Mouse (Mus musculus): ENCODE data around the gene Lrrc73. TPM values are rescaled to one million over a fixed set of nuclear protein-coding genes. Genes with fewer than 3 reads are reported as not detected.
A peak's percentile ranks its signal among the peaks of the same experiment; 100 is the strongest.

Gene Lrrc73
- polyA plus RNA-seq (2012; rRNA removed): 4.2 and 5.3 TPM in 2 replicates

DNA sequence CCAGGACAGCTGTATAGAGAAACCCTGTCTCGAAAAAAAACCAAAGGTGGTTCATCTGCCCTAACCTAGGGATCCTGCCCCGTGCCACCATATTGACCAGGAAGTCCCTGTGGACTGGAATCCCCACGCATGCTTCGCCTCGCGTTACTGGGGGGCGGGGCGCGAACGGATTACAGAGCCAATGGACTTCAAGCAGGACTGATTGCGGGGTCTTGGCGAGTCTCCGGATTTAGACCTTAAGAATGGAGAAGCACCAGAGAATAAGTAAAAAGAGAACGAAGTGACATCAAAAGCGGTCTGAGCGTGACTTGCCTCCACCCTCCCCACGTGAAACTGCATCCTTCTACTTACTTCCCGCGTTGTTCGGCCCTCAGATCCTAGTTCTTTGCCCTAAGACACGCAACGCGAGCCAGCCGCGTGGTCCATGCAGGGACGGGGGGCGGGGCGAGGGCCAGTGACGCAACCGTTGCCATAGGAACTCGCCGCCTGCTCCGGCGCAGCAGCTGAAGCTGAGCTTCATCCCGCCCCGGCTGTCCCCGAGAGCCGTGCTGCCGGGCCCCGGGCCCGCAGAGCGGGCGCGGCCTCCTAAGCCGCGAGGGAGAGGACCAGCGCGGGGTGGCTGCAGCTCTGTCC is at the start of gene Lrrc73:
TSS of gene Lrrc73 (plus strand) at position 80 of the 633 bp plus-strand sequence.
- DNase-seq: peak; percentile 88
- Histone ChIP-seq H3K4me3 (ENCODE audit: control insufficient read depth, insufficient read depth, low read length) (peak within 1 kb of the TSS; percentile 32), H3K4me1 (replicated peaks; ENCODE audit: control insufficient read depth, insufficient read depth, low read length) (peaks cover 19% of the 10 kb centered on the region), H3K27ac (ENCODE audit: control insufficient read depth, insufficient read depth, low read length) (no peak within 1 kb of the TSS), H3K27me3 (ENCODE audit: control insufficient read depth, insufficient read depth, low read length) (peaks cover 6% of the 10 kb centered on the region; the same call in 1 of the 2 replicates), H3K36me3 (ENCODE audit: control insufficient read depth, insufficient read depth, low read length) (peaks cover 29% of the 10 kb centered on the region)
- 3% methylated on average over 45 of the region's 48 CpGs for WGBS
- no peak for TF ChIP-seq POLR2A (IDR thresholded peaks at IDR 0.05; ENCODE audit: control insufficient read depth, extremely low read depth, insufficient read depth, low read length, poor library complexity)
- TF ChIP-seq CTCF (IDR thresholded peaks at IDR 0.05; ENCODE audit: borderline replicate concordance, control insufficient read depth, extremely low read depth, insufficient read depth, low read length, poor library complexity): no peak

DNA sequence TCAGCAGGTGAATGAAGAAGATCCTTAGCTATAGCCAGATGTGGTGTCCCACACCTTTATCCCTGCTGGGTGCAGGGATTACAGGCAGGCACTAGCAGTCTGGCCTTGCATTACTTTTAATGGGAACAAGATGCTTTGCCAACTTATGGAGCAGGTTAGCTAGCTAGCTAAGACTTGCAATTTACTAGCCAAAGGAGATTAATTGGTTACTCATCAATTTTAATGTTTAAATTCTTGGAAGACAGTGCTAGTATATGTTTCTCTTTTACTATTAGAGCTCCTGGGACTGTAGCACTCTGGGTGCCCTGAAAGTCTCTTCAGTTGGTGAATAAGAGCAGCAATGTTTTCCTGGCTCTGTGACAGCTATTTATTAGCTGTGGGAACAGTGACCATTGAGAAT is 46.7 kb upstream of the Lrrc73 start:
- Histone ChIP-seq H3K36me3 (ENCODE audit: control insufficient read depth, insufficient read depth, low read length) (peaks cover 36% of the 10 kb centered on the region), H3K4me3 (ENCODE audit: control insufficient read depth, insufficient read depth, low read length) (no peak overlapping the region), H3K4me1 (replicated peaks; ENCODE audit: control insufficient read depth, insufficient read depth, low read length) (peaks cover 5% of the 10 kb centered on the region), H3K27me3 (ENCODE audit: control insufficient read depth, insufficient read depth, low read length) (no peaks in the 10 kb centered on the region), H3K27ac (ENCODE audit: control insufficient read depth, insufficient read depth, low read length) (no peak overlapping the region)
- no peak for TF ChIP-seq POLR2A (IDR thresholded peaks at IDR 0.05; ENCODE audit: control insufficient read depth, extremely low read depth, insufficient read depth, low read length, poor library complexity)
- TF ChIP-seq CTCF (IDR thresholded peaks at IDR 0.05; ENCODE audit: borderline replicate concordance, control insufficient read depth, extremely low read depth, insufficient read depth, low read length, poor library complexity): no peak
- no peak for DNase-seq

DNA sequence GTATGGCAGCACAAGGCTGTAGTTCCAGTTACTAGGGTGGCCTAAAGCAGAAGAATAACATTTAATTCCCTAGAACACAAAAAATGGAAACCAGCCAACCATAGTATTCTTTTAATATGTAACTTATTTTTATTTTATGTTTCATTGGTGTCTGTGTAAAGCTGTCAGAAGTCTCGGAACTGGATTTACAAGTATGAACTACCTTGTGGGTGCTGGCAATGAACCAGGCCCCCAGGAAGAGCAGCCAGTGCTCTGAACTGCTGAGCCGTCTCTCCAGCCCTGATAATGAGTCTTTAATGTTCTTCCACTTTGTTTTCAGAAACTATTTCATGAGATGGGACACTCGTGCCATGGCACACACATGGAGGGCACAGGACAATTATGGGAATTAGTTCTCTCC is 42.8 kb upstream of the Lrrc73 start:
- Histone ChIP-seq H3K36me3 (ENCODE audit: control insufficient read depth, insufficient read depth, low read length) (peaks cover 67% of the 10 kb centered on the region), H3K27me3 (ENCODE audit: control insufficient read depth, insufficient read depth, low read length) (no peaks in the 10 kb centered on the region), H3K4me3 (ENCODE audit: control insufficient read depth, insufficient read depth, low read length) (no peak overlapping the region), H3K27ac (ENCODE audit: control insufficient read depth, insufficient read depth, low read length) (no peak overlapping the region), H3K4me1 (replicated peaks; ENCODE audit: control insufficient read depth, insufficient read depth, low read length) (no peaks in the 10 kb centered on the region)
- DNase-seq: no peak
- TF ChIP-seq POLR2A (IDR thresholded peaks at IDR 0.05; ENCODE audit: control insufficient read depth, extremely low read depth, insufficient read depth, low read length, poor library complexity) (no peak), CTCF (IDR thresholded peaks at IDR 0.05; ENCODE audit: borderline replicate concordance, control insufficient read depth, extremely low read depth, insufficient read depth, low read length, poor library complexity) (no peak)
- WGBS: 98% methylated on average over 3 of the region's 3 CpGs

DNA sequence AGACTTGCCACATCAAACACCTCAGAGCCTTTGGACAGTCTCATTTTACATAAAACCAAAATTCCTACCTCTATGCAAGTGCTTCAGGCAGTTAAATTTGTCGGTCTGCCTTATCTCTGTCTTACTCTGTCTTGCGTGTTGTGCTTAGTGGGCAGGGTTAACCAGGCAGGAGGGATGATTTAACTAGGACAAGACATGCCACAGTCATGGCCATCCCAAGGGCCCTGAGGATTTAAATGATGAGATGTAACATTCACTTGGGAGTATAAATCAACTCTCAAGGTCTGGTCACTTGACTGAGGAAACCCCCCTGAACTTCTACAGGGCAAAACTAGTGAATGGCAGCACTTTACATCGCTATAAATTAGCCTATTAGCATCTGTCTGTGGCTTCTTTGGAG is 31.7 kb upstream of the Lrrc73 start:
- DNase-seq: no peak
- Histone ChIP-seq H3K27ac (ENCODE audit: control insufficient read depth, insufficient read depth, low read length) (no peak overlapping the region), H3K36me3 (ENCODE audit: control insufficient read depth, insufficient read depth, low read length) (peaks cover 87% of the 10 kb centered on the region), H3K4me1 (replicated peaks; ENCODE audit: control insufficient read depth, insufficient read depth, low read length) (no peaks in the 10 kb centered on the region), H3K4me3 (ENCODE audit: control insufficient read depth, insufficient read depth, low read length) (no peak overlapping the region), H3K27me3 (ENCODE audit: control insufficient read depth, insufficient read depth, low read length) (no peaks in the 10 kb centered on the region)
- WGBS: 89% methylated on average over 3 of the region's 3 CpGs
- TF ChIP-seq CTCF (IDR thresholded peaks at IDR 0.05; ENCODE audit: borderline replicate concordance, control insufficient read depth, extremely low read depth, insufficient read depth, low read length, poor library complexity): no peak
- no peak for TF ChIP-seq POLR2A (IDR thresholded peaks at IDR 0.05; ENCODE audit: control insufficient read depth, extremely low read depth, insufficient read depth, low read length, poor library complexity)

DNA sequence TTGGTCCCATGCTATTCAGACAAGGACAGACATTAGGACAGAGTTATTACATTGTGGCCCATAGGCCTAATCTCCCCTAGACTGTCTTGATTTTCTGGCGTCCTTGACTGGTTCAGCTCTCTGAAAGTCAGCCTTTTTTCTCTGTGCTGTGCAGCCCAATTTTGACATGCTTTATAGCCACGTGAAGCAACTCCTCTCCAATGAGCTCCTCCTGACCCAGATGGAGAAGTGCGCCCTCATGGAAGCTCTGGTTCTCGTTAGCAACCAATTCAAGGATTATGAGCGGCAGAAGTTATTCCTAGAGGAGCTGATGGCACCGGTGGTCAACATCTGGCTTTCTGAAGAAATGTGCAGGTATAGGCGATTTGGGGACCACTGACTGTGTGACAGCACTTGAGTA is 25.8 kb upstream of the Lrrc73 start:
- Histone ChIP-seq H3K4me3 (ENCODE audit: control insufficient read depth, insufficient read depth, low read length) (no peak overlapping the region), H3K27me3 (ENCODE audit: control insufficient read depth, insufficient read depth, low read length) (no peaks in the 10 kb centered on the region), H3K27ac (ENCODE audit: control insufficient read depth, insufficient read depth, low read length) (no peak overlapping the region), H3K36me3 (ENCODE audit: control insufficient read depth, insufficient read depth, low read length) (peaks cover 82% of the 10 kb centered on the region), H3K4me1 (replicated peaks; ENCODE audit: control insufficient read depth, insufficient read depth, low read length) (no peaks in the 10 kb centered on the region)
- DNase-seq: no peak
- TF ChIP-seq CTCF (IDR thresholded peaks at IDR 0.05; ENCODE audit: borderline replicate concordance, control insufficient read depth, extremely low read depth, insufficient read depth, low read length, poor library complexity) (no peak), POLR2A (IDR thresholded peaks at IDR 0.05; ENCODE audit: control insufficient read depth, extremely low read depth, insufficient read depth, low read length, poor library complexity) (no peak)
- 97% methylated on average over 7 of the region's 7 CpGs for WGBS

DNA sequence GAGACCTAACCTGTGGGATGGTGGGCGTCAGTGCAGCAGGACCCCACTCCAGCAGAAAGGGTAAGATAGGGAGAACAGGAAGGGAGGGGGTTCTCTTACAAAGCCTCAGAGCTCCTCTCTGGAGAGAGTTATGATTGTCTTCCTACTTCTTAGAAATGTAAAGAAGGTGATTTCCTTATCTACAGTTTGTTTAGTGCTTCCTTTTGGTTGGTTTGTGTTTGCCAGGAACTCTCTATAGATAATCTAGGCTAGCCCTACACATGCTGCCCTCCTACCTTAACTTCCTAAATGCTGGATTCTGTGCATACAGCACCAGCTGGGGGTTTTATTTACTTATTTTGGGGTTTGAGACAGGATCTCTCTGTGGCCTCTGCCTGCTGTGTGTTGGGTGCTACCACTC is 17.3 kb upstream of the Lrrc73 start:
- TF ChIP-seq POLR2A (IDR thresholded peaks at IDR 0.05; ENCODE audit: control insufficient read depth, extremely low read depth, insufficient read depth, low read length, poor library complexity): no peak
- no peak for TF ChIP-seq CTCF (IDR thresholded peaks at IDR 0.05; ENCODE audit: borderline replicate concordance, control insufficient read depth, extremely low read depth, insufficient read depth, low read length, poor library complexity)
- peaks cover 49% of the 10 kb centered on the region for H3K36me3 ChIP-seq (ENCODE audit: control insufficient read depth, insufficient read depth, low read length)

DNA sequence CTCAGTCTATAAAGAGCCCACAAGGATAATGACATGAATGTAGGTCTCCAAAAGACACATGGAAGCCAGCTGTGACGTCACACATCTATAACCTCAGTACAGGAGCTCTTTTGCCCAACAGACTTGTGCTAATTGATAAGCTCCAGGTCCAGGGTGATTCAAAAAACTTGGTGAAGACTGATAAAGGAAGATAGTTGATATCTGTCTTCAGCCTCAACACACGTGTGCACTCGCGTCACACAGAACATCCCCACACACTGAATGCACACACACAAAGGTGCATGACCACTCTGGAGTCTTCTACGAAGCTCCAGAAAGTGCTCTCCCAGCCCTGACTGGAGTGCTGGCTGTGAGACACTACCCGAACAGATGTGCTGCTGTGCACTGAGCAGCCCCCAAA is 16.3 kb upstream of the Lrrc73 start:
- H3K27ac ChIP-seq (ENCODE audit: control insufficient read depth, insufficient read depth, low read length): no peak overlapping the region

More for the DNA sequence above, 17.3 kb upstream of the Lrrc73 start:
- Histone ChIP-seq H3K27ac (ENCODE audit: control insufficient read depth, insufficient read depth, low read length) (no peak overlapping the region), H3K27me3 (ENCODE audit: control insufficient read depth, insufficient read depth, low read length) (no peaks in the 10 kb centered on the region), H3K4me3 (ENCODE audit: control insufficient read depth, insufficient read depth, low read length) (no peak overlapping the region), H3K4me1 (replicated peaks; ENCODE audit: control insufficient read depth, insufficient read depth, low read length) (no peaks in the 10 kb centered on the region)
- DNase-seq: no peak
- whole genome bisulfite sequencing: 100% methylated on average over 1 of the region's 1 CpGs

More for the DNA sequence above, 16.3 kb upstream of the Lrrc73 start:
- H3K4me3 ChIP-seq (ENCODE audit: control insufficient read depth, insufficient read depth, low read length): no peak overlapping the region
- H3K4me1 ChIP-seq (replicated peaks; ENCODE audit: control insufficient read depth, insufficient read depth, low read length): no peaks in the 10 kb centered on the region
- 95% methylated on average over 6 of the region's 6 CpGs for WGBS
- TF ChIP-seq POLR2A (IDR thresholded peaks at IDR 0.05; ENCODE audit: control insufficient read depth, extremely low read depth, insufficient read depth, low read length, poor library complexity): no peak
- TF ChIP-seq CTCF (IDR thresholded peaks at IDR 0.05; ENCODE audit: borderline replicate concordance, control insufficient read depth, extremely low read depth, insufficient read depth, low read length, poor library complexity): no peak
- H3K27me3 ChIP-seq (ENCODE audit: control insufficient read depth, insufficient read depth, low read length): no peaks in the 10 kb centered on the region
- H3K36me3 ChIP-seq (ENCODE audit: control insufficient read depth, insufficient read depth, low read length): peaks cover 52% of the 10 kb centered on the region
- DNase-seq: no peak

Measured in thymus, adult 2 months (tissue).